Mouse (Mus musculus): ENCODE measurements around the gene Cblb. TPM values are rescaled to one million over a fixed set of nuclear protein-coding genes. Genes with fewer than 3 reads are reported as not detected.

The Cblb gene
- polyA plus RNA-seq, 1 experiment from 2014 or later: 31.6 TPM

DNA sequence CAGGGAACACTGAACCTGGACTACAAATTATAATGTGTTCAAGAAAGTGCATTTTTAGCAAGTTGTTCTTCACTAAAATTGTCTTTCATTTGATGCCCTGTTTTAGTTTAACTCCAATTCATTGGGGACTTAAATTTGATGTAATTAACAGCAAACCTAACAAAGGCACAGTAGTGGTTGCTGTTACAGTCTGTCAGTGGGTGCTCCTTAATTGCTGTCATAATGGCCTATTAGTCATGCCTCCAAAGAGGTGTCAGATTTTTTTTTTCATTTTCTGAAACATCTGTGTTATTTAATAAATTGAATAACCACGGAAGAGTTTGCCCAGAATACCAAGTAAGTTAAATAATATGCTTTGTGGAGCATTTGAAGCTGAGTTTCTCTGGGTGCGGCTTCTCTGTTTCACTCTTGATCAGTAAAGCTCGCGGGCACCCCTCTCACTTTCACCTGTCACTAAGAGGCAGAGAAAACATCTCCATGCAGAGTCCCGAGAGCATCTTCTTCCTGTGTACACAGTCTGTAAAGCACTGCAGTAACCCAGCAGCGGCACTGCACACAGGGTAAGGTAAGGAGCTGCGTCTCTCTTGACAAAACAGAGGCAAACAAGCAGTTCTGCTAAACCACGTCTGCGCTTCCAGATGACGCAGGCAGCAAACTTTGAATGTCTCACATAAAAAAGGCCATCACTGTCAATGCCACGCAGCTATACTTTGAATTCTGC is 116.1 kb downstream of the Cblb start:
- Histone ChIP-seq H3K36me3 (replicated peaks) (peaks cover 13% of the 10 kb centered on the region), H3K27ac (0 out of 2 replicates have a peak overlapping the region, but pooled peaks have one; percentile 31), H3K27me3 (no peaks in the 10 kb centered on the region), H3K4me2 (no peak overlapping the region), H3K9me3 (no peaks in the 10 kb centered on the region), H3K9ac (no peak overlapping the region), H3K4me3 (replicated peaks) (no peak overlapping the region), H3K4me1 (peaks cover 5% of the 10 kb centered on the region)
- ATAC-seq (ENCODE audit: low FRiP score): no peak; the same call in 1 of the 2 replicates
- WGBS: 79% methylated on average over 11 of the region's 11 CpGs

DNA sequence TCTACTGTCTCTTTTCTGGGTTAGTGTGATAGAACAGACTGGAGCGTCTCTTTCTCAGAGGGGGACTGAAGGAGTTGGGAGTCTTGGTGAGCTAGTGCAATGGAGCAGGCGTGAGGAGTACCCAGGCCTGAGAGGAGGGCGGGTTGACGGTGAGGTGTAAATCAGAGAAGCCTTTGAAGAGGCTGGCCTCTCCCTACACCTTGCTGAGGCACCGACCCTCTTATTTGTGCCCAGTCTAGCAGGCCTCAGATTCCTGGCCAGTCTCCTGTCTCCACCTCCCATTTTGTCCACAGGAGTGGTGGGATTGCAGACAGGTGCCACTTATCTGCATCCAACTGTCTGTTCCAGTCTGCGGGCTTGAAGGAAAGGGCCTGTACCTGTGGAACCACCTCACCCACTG is 117.0 kb downstream of the Cblb start:
- H3K36me3 ChIP-seq (replicated peaks): peaks cover 11% of the 10 kb centered on the region

GRCm38 (mm10) chr16:52149135-52149769 is 118.2 kb downstream of the Cblb start:
- peaks cover 12% of the 10 kb centered on the region for H3K36me3 ChIP-seq (replicated peaks)
- no peak for ATAC-seq (ENCODE audit: low FRiP score)
- H3K27me3 ChIP-seq: no peaks in the 10 kb centered on the region
- no peaks in the 10 kb centered on the region for H3K9me3 ChIP-seq
- H3K9ac ChIP-seq: no peak overlapping the region
- no peak overlapping the region for H3K27ac ChIP-seq
- 88% methylated on average over 6 of the region's 6 CpGs for WGBS
- no peak overlapping the region for H3K4me2 ChIP-seq
- H3K4me1 ChIP-seq: peaks cover 5% of the 10 kb centered on the region
- H3K4me3 ChIP-seq (replicated peaks): no peak overlapping the region

More for the DNA sequence above, 117.0 kb downstream of the Cblb start:
- Histone ChIP-seq H3K27ac (no peak overlapping the region), H3K4me3 (replicated peaks) (no peak overlapping the region), H3K4me2 (no peak overlapping the region), H3K27me3 (no peaks in the 10 kb centered on the region), H3K9ac (no peak overlapping the region), H3K9me3 (no peaks in the 10 kb centered on the region), H3K4me1 (peaks cover 5% of the 10 kb centered on the region)
- WGBS: 92% methylated on average over 6 of the region's 6 CpGs
- ATAC-seq (ENCODE audit: low FRiP score): no peak

DNA sequence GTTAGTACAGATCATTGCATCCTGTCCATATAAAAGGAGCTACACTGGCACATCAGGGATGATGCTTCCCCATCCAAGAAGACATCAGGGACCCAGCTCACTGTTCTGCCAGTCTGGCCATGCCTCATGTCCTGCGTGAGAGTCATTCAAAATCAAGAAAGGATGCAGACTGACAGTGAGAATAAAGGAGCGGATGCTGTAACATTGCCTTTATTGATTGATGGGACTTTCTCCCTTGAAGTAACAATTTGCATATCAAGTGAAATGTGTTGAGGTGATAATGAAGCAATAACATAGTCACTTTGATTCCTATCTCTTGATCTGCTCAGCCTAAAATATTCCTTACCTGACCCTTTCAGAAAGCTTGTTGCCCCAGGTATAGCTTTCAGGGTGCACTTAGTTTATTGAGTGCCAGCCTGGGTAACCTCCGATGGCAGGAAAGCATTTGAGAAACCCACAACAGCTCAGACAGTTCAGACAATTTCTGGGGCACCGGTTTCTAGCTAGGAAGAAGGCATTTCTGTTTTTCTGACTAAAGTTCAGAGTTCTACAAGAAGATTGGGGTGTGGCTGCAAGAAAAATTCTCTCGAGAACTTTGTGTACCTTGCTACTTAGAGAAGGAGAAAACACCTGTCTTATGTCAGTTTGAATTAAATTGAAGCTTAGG is 124.1 kb downstream of the Cblb start:
- no peaks in the 10 kb centered on the region for H3K9me3 ChIP-seq
- H3K9ac ChIP-seq: no peak overlapping the region
- no peak overlapping the region for H3K4me3 ChIP-seq (replicated peaks)
- H3K4me1 ChIP-seq: no peaks in the 10 kb centered on the region; the same call in 1 of the 2 replicates
- no peaks in the 10 kb centered on the region for H3K27me3 ChIP-seq
- no peak overlapping the region for H3K27ac ChIP-seq
- ATAC-seq (ENCODE audit: low FRiP score): no peak
- H3K36me3 ChIP-seq (replicated peaks): peaks cover 36% of the 10 kb centered on the region
- WGBS: 95% methylated on average over 5 of the region's 5 CpGs
- H3K4me2 ChIP-seq: no peak overlapping the region

DNA sequence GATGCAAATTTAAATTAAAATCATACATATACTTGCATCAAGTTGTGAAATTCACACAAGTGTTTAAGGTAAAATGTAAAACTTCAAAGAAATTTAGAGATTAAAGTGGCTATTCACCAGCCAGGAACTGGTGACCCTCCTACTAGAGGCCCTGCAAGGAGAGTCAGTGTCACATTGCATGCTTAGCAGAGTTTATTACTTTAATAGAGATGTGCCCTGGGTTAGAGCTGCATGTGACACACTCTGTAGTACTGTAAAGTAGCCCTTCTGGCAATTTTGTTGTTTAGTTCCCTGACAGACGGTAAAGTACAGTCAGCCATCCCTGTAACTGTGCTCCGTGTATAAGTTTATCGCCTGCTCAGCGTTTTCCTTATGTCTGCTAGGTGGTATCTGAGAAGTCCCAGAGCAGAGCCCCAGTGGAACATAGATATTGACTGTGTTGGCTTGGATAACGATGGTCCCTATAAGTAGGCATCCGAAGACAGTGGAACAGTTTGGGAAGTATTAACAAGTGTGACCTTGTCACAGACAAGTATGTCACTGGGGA is 129.0 kb downstream of the Cblb start:
- Histone ChIP-seq H3K4me3 (replicated peaks) (no peak overlapping the region), H3K36me3 (replicated peaks) (peaks cover 22% of the 10 kb centered on the region), H3K27me3 (no peaks in the 10 kb centered on the region), H3K4me1 (peaks cover 9% of the 10 kb centered on the region), H3K4me2 (no peak overlapping the region), H3K9me3 (no peaks in the 10 kb centered on the region), H3K27ac (no peak overlapping the region), H3K9ac (no peak overlapping the region)
- no peak for ATAC-seq (ENCODE audit: low FRiP score)
- 93% methylated on average over 6 of the region's 6 CpGs for WGBS

DNA sequence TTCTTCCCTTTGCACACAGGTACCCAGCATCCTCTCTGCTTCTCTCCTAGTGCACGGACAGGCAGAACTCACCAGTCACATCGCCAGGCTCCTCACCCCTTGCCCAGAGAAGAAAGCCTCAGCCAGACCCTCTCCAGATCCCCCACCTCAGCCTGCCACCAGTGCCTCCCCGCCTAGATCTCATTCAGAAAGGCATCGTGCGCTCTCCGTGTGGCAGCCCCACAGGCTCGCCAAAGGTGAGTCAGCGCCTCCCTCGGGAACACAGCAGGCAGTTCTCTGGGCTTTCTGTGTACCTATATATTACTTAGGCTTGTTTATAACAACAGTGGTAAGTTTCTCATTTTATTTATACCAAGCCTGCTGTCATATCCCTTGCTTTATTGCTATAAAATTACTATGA is 133.2 kb downstream of the Cblb start:
- Histone ChIP-seq H3K9ac (no peak overlapping the region), H3K4me1 (peaks cover 9% of the 10 kb centered on the region), H3K9me3 (no peaks in the 10 kb centered on the region), H3K27me3 (no peaks in the 10 kb centered on the region), H3K4me2 (no peak overlapping the region), H3K4me3 (replicated peaks) (no peak overlapping the region), H3K36me3 (replicated peaks) (peaks cover 27% of the 10 kb centered on the region), H3K27ac (no peak overlapping the region)
- WGBS: 83% methylated on average over 9 of the region's 9 CpGs
- no peak for ATAC-seq (ENCODE audit: low FRiP score)

DNA sequence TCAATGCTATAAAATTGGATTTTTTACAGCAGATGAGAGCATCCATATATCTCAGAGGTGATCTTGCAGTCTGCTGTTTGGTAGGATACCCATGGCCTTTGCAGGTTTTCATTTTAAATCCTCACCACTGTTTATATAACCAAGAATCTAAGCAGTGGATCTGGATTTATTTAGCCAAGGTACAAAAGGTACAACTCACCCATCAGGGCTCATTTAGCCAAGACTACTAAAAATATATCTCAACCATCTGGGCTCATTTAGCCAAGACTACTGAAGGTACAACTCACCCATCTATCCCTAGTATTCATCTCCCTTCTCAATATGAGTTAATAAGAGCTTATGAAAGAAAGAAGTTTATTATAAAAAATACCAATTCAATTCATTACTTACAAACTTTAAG is 142.2 kb downstream of the Cblb start:
- no peak for ATAC-seq (ENCODE audit: low FRiP score)
- no peak overlapping the region for H3K4me3 ChIP-seq (replicated peaks)
- H3K27ac ChIP-seq: no peak overlapping the region
- H3K36me3 ChIP-seq (replicated peaks): peaks cover 19% of the 10 kb centered on the region
- H3K9me3 ChIP-seq: no peaks in the 10 kb centered on the region
- H3K4me2 ChIP-seq: no peak overlapping the region
- no peaks in the 10 kb centered on the region for H3K4me1 ChIP-seq
- H3K9ac ChIP-seq: no peak overlapping the region
- no peaks in the 10 kb centered on the region for H3K27me3 ChIP-seq

GRCm38 (mm10) chr16:52179839-52180238 is 148.8 kb downstream of the Cblb start:
- H3K4me1 ChIP-seq: no peaks in the 10 kb centered on the region
- H3K27me3 ChIP-seq: no peaks in the 10 kb centered on the region
- H3K9ac ChIP-seq: no peak overlapping the region
- H3K4me3 ChIP-seq (replicated peaks): no peak overlapping the region
- H3K36me3 ChIP-seq (replicated peaks): peaks cover 16% of the 10 kb centered on the region
- no peak overlapping the region for H3K27ac ChIP-seq
- no peak for ATAC-seq (ENCODE audit: low FRiP score)
- H3K9me3 ChIP-seq: no peaks in the 10 kb centered on the region
- 94% methylated on average over 3 of the region's 3 CpGs for WGBS
- H3K4me2 ChIP-seq: no peak overlapping the region

DNA sequence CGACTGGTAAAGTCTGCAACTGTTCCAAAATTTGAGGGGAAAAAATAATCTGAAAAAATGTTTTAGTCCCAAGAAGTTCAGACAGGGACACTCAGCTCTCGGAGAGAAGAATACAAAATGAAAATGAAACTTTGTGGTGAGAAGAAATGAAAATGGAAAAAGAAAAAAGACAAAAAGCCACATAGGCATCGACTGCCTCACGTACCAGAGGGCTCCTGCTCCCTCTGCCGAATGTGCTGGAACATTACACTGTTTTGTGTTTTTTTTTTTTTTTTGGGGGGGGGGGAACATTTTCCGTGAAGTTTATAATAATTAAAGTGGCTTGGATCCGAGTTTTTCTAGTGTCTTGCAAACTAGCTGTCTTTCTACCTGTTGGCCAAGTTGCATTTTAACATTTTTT is 151.0 kb downstream of the Cblb start:
- Histone ChIP-seq H3K4me2 (no peak overlapping the region), H3K36me3 (replicated peaks) (peaks cover 17% of the 10 kb centered on the region)
- 94% methylated on average over 7 of the region's 7 CpGs for WGBS

DNA sequence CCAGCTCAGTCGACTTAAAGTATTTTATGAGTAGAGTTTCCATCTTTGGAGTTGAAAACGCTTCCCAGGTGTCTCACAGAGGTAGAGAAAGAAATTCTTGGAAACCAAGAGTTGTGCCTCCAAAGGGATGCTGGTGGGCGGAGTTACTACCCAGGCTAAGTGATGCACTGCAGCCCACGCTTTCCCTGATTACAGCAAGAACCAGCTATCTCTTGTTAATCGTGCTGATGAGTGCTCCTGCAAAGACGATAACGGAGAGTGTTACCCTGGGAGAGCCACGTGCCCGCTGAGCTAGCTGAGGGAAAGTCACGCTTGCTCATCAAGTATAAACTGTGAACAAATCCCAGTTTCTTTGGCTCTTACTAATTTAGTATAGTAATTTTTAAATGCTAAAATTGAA is 153.3 kb downstream of the Cblb start:
- no peaks in the 10 kb centered on the region for H3K4me1 ChIP-seq
- H3K4me3 ChIP-seq (replicated peaks): no peak overlapping the region
- no peaks in the 10 kb centered on the region for H3K9me3 ChIP-seq
- no peak overlapping the region for H3K4me2 ChIP-seq
- 90% methylated on average over 10 of the region's 10 CpGs for WGBS
- no peak overlapping the region for H3K9ac ChIP-seq
- H3K27me3 ChIP-seq: no peaks in the 10 kb centered on the region
- H3K36me3 ChIP-seq (replicated peaks): peaks cover 30% of the 10 kb centered on the region
- H3K27ac ChIP-seq: no peak overlapping the region
- no peak for ATAC-seq (ENCODE audit: low FRiP score)

More for the DNA sequence above, 151.0 kb downstream of the Cblb start:
- Histone ChIP-seq H3K27me3 (no peaks in the 10 kb centered on the region), H3K27ac (no peak overlapping the region), H3K9ac (no peak overlapping the region), H3K4me3 (replicated peaks) (no peak overlapping the region), H3K4me1 (no peaks in the 10 kb centered on the region), H3K9me3 (no peaks in the 10 kb centered on the region)
- no peak for ATAC-seq (ENCODE audit: low FRiP score)

DNA sequence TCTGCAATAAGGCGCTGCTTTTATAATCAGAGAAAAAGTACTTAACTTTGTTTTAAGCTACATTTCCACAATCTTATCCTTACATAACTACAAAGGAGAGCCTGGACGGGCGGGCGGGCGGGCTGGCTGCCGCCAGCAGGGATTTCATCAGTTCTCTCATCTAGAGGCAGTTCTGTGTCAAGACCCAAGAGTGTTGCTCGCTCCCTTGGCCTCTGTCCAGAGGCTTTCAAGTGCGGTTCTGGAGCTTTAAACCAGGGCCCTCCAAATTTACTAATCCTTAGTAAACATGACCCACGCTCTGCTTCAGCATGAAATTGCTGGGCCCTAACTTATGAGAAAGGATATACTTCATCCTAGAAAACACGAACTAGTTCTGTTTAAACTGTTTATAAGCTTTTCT is 155.7 kb downstream of the Cblb start:
- WGBS: 82% methylated on average over 10 of the region's 10 CpGs
- no peak overlapping the region for H3K4me2 ChIP-seq

GRCm38 (mm10) chr16:52189103-52189502 is 158.1 kb downstream of the Cblb start:
- Histone ChIP-seq H3K36me3 (replicated peaks) (peaks cover 50% of the 10 kb centered on the region), H3K27ac (no peak overlapping the region)
- ATAC-seq (ENCODE audit: low FRiP score): peak; percentile 53; the same call in 1 of the 2 replicates

More for the DNA sequence above, 155.7 kb downstream of the Cblb start:
- Histone ChIP-seq H3K27me3 (no peaks in the 10 kb centered on the region), H3K9me3 (no peaks in the 10 kb centered on the region), H3K27ac (no peak overlapping the region), H3K9ac (no peak overlapping the region), H3K36me3 (replicated peaks) (peaks cover 50% of the 10 kb centered on the region), H3K4me1 (no peaks in the 10 kb centered on the region), H3K4me3 (replicated peaks) (no peak overlapping the region)
- ATAC-seq (ENCODE audit: low FRiP score): no peak

More at GRCm38 (mm10) chr16:52189103-52189502, 158.1 kb downstream of the Cblb start:
- H3K4me2 ChIP-seq: no peak overlapping the region
- no peaks in the 10 kb centered on the region for H3K9me3 ChIP-seq
- H3K4me3 ChIP-seq (replicated peaks): no peak overlapping the region
- H3K4me1 ChIP-seq: no peaks in the 10 kb centered on the region
- WGBS: 67% methylated on average over 1 of the region's 2 CpGs
- no peak overlapping the region for H3K9ac ChIP-seq
- H3K27me3 ChIP-seq: no peaks in the 10 kb centered on the region
